Mouse (Mus musculus) right cerebral cortex, adult 18-20 months (tissue): ENCODE measurements around the gene Fam161a.

Source experiments
- DNase-seq: peaks from one replicate; pipeline ENCODE4 v3.0.0; 2022; ENCODE audit warnings: mixed read lengths

Gene Fam161a

DNA sequence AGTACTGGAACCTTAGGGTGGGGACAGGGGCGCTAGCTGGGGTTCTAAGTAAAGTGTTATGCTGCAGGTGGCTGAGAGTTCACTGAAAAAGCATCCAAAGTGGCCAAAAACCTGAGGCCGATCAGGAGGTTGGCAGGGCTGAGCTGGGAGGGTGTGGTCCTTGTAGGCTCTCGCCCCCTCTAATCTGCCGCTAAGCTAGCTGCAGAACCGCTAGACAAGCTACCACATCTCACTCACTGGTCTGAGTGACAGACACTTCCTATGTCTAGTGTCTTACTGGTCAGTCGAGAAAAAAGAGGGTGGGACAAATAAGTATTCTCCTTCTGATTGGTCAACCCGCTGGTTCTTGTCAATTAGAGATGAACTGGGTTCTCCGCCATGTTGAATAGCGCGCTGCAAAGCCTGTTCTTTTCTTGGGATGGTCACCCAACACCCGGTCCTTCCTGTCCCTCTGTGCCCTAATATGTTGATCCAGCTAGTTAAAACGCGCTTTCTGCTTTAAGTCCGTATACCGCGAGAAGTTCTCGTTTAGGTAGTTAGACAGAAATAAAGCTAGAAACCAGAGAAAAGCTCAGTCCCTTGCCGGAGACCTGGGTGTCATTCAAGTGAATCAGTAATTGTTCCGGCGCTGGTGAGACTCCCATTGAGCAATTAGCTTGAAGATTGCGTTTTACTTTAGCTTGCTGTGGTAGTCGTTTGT lies at the start of gene Fam161a:
Fam161a (plus strand) TSS at position 51 of the 700 bp plus-strand sequence.
- peak; percentile 87 for DNase-seq

DNA sequence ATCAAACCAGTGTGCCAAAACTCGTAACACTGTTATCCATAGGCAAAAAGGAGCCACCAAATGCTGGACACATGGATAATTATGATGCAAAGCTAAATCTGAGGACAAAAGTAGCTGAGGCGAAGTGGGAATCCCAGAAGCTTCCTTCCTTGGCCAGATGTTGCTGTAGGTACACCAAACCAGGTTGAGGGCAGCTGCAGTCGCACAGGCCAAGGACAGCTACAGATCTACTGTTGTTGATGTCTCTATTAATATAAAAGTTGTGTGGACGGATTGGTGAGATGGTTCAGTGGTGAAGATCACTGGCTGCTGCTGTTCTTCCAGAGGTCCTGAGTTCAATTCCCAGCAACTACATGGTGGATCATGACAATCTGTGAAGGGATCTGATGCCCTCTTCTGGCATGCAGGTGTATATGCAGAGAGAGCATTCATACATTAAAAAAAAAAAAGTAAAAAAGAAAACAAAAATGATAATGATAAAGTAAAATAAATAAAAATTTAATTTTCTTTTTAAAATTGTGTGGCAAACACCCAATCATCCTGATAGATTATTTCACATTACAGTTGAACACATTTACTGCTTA lies 49.4 kb upstream of the Fam161a start:
- DNase-seq: no peak

DNA sequence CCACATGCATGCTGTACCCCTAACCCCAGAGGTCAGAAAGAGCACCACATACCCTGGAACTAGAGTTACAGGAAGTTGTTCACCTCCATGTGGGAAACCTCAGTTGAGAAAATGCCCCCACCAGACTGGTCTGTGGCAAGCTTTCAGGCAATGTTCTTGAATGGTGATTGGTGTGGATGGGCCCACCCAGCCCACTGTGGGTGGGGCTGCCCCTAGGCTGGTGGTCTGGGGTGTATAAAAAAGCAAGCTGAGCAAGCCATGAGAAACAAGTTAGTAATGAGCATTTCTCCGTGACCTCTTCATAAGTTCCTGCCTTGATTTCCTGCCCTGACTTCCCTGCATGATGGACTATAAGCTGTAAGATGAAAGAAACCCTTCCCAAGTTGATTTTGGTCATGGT lies 45.2 kb upstream of the Fam161a start:
- no peak for DNase-seq

DNA sequence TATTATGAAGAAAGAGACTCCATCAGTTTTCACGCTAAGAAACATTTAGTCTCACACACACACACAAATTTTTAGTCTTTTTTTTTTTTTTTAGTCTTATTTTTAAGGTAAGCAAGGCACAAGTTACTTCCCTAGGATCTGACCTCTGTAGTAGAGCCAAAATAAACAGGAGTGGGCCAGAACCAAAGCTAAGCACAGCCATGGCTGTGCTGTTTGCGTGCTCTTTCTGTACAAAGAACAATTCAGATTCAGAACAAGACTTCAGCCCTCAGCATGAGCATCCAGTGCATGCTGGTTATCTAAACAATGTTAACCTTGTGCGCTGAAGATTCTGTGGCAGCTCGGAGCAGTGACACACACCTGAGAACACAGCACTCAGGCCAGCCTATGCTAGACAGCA lies 42.9 kb upstream of the Fam161a start:
- DNase-seq: no peak

DNA sequence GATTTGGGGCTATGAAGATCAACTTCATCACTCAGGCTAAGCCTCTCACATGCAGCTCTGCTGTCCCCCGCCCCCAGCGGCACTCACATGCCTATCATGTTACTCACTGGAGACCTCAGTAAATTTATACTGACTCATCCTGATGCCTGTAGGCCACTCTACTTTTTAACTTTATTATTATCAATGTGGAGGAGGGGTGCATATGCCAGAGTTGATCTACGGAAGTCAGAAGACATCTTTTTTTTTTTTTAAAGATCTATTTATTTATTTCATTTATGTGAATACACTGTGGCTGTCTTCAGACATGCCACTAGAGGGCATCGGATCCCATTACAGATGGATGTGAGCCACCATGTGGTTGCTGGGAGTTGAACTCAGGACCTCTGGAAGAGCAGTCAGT lies 41.8 kb upstream of the Fam161a start:
- no peak for DNase-seq

DNA sequence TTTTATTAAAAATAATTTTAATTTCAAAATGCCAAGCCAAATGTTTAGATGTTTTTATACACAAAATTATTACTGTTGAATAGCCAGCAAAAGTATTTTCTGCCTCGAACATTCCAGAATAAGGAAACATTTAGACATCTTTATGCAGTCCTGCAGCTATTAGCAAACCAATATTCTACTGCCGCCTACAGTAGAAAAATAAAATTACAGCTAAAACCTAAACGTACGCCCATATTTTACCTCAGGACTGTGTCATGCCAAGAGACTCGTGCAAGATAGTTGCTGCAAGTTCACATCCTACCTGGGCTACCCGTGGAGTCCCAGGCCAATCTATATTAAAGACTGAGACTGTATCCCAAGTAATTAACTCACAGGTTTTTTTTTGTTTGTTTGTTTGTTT lies 37.8 kb upstream of the Fam161a start:
- DNase-seq: no peak

DNA sequence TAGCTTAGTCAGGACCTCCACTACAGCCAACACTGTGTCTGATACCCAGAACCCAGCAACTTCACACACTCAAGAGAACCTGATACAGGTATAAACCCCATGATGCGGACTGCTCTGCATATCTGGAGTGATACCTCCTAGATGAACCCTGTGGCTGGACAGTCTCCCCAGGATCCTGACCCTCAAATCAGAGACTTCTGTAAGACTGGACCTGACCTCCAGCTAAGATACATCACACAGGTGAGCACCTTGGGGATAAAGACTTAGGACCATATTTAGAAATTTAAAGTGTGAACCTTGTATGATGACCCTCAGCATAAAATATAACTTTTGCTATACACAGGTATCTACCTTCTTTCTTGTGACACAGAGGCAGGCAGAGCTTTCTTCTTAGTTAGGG lies 36.8 kb upstream of the Fam161a start:
- no peak for DNase-seq

DNA sequence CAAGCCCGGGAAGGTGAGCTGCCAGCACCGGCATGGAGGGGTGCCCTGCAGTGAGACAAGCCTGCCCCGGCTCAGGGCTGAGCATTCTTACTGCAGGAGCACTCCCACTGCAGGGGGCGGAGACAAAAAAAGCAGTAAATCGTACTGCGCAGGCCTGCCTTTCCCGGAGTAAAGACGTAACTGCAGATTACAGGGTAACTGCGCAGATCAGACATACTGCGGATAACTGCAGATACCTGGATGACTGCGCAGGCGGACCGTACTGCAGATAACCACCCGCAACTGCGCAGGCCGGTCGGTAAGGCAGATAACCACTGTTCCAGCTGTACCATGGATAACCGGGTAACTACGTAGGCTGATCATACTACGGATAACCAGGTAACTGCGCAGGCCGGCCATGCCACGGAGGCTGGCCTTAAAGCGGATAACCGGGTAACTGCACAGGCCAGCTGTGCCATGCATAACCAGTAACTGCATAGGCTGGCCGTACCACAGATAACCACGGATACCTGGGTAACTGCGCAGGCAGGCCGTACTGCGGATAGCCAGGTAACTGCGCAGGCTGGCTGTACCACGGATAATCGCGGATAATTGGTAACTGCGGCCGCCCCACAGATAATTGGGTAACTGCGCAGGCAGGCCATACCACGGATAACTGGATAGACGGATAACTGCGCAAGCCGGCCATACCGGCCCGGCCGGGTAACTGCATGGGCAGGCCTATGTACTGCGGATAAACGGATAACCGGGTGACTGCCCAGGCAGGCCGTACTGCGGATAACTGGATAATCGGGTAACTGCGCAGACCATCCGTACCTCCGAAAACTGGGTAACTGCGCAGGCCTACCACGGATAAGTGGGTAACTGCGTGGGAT lies 35.3 kb upstream of the Fam161a start, which contains the start of gene Zrsr1:
Zrsr1 (plus strand) TSS at position 171 of the 875 bp plus-strand sequence.
- DNase-seq: peak; percentile 86

DNA sequence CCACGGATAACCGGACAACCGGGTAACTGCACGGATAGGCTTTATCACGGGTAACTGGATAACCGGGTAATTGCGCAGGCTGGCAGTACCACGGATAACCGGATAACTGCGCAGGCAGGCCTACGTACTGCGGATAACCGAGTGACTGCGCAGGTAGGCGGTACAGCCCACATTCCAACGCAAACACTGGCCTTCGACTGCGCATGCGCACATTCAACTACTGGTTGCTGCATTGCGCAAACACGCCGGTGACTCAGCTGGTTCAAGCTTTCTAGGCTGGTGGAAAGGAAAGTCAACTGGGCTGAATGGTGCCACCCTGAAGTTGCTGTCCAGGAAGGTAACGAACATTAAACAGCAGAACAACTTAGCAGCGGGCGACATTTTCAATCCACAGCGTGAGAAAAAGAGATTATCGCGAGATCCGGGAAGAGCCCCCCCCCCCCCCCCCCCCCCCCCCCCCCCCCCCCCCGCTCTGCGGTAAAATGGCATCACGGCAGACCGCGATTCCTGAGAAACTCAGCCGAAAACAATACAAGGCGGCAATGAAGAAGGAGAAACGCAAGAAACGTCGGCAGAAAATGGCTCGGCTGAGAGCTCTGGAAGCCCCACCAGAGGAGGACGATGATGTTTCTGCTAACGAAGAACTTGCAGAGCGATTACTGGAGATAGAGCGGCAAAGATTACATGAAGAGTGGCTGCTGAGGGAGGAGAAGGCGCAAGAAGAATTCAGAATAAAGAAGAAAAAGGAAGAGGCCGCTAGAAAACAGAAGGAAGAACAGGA lies 34.4 kb upstream of the Fam161a start:
- peak; percentile 88 for DNase-seq

DNA sequence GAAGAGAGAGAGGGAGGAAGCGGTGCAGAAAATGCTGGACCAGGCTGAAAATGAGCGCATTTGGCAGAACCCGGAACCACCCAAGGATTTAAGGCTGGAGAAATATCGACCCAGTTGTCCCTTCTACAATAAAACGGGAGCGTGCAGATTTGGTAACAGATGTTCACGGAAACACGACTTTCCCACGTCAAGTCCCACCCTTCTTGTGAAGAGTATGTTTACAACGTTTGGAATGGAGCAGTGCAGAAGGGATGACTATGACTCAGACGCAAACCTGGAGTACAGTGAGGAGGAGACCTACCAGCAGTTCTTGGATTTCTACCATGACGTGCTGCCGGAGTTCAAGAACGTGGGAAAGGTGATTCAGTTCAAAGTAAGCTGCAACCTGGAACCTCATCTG lies 33.7 kb upstream of the Fam161a start:
- peak; percentile 56 for DNase-seq

DNA sequence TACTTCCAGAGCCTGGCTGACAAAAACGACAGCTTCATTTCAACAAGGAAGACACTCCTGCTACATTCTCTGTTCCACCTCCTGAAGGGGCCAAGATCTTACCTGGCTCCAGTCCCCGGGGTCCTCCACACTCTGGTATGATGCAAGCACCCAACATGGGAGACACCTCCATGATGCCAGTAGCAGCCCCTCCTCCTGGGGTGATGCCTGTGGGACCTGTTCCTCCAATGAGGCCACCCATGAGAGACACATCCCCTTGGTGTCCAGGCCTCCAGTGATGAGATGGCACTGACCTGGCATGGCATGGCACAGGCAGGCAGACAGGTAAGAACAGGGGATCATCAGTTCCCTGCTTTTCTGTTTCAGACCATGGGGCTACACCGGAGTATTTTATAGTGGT lies 29.1 kb upstream of the Fam161a start:
- DNase-seq: no peak

DNA sequence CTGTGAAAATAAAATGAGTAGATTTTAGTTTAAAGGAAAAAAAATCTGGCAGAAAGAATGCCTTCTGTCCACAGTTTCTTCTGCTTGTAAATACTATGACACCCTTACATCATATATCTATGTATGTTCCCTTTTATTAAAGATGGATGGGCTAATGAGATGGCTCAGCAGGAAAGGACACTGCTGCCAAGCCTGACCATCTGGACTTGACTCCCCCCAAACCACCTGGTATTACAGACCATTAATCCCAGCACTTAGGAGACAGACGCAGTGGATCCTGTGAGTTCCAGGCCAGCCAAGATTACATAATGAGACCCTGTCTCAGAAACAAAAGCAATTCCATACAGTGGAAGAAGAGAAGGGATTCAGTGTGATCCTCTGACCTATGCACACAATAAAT lies 28.6 kb upstream of the Fam161a start:
- no peak for DNase-seq

DNA sequence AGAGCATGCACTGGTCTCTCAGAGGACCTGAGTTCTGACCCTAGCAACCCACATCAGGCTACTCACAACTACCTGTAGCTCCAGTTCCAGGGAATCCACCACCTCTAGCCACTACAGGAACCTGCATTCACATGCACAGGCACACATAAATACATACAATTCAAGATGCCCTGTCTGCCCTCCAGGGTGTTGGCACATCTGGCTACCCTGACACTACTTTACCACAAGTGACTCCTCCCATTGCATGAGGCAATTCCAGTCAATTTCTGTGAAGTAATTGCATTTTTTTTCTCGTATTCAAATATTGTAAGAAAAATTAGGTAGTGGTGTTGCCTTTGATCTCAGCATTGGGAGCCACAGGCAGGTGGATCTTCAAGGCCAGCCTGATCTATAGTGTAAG lies 28.1 kb upstream of the Fam161a start:
- no peak for DNase-seq

DNA sequence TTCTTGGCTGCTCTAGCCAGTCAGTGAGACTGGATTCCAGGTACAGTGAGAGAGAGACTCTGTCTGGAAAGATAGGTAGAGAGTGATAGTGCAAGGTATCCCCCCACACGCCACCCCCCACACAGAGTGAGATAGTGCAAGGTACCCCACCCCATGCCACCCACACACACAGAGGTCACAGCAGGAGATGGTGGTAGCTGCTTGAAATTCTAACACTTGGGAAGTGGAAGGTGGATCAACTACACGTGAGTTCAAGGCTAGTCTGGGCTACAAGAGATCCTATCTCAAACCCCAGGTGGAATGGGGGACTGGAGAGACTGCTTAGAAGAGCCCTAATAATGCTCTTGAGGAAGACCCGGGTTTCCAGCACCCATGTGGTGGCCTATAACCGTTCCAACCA lies 26.3 kb upstream of the Fam161a start:
- DNase-seq: no peak

DNA sequence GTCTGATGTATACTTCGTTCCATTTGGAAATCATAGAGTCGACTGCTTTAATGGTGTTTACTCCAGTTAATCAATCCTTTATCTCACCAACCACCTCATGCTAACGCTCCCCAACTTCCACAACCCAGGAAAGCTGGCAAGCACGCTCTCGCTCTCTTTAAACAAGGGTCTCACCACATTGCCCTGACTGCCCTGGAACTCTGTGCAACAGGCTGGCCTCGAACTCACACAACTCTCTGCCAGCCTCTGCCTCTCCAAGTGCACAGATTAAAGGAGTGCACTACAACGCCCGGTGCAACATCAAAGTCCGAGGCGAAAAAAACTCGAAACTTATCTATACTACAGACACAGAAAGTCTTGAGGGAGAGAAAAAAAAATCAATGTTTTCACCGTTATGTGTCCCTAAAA lies 25.8 kb upstream of the Fam161a start:
- DNase-seq: peak; percentile 15

DNA sequence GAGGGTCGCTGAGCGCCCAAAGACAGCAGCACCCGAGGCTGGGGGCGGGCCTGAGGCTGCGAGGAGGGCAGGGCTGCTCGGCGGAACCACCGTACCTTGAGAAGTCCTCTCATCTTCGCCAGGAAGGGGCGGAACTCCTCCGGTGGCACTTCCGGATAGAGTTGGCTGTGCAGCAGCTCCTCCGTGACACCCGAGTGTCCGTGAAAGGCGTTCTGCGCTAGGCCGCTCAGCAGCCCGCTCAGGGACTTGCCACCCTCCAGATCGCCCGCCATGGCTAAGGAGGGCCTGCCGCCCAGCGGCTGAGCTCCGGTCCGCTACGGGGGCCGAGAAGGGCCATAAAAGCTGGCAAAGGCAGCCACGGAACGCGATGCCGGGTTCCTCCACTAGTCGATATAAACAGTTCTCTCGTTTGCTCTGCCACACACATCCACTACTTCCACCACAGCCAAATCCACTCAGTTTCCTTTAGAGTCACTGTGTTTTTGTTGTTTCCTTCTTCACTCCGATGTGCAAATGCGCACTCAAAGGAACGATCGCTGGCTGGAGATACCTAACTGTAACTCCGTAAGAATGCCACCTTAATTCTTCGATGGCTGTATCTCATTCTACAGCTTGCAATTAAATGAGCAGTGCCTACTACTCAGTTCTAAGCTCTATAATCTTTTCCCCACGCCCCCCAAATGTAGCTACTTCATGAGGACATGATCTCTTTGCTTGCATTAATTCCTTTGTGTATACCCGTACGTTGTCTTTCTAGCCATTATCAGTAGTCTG lies 25.2 kb upstream of the Fam161a start, which contains the start of the genes Gm28048 and Commd1:
Gm28048 (minus strand) TSS at position 107 of the 774 bp plus-strand sequence.
Commd1 (minus strand) TSS at position 399 of the 774 bp plus-strand sequence.
- DNase-seq: peak; percentile 95

DNA sequence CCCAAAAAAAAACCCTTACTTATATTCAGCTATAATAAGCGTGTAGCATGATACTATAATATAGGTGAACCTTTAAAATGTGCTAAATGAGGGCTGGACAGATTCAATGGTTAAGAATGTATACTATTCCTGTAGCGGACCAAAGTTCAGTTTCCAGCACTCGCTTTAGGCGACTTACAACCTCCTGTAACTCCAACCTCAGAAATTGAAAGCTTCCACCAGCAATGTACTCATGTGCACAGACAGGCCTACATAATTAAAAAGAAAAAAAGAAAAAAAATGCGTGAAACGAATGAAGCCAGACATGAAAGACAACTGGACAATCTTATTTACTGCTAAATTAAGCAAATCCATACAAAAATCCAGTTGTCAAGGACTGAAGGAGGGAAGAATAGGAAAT lies 24.5 kb upstream of the Fam161a start:
- DNase-seq: no peak

DNA sequence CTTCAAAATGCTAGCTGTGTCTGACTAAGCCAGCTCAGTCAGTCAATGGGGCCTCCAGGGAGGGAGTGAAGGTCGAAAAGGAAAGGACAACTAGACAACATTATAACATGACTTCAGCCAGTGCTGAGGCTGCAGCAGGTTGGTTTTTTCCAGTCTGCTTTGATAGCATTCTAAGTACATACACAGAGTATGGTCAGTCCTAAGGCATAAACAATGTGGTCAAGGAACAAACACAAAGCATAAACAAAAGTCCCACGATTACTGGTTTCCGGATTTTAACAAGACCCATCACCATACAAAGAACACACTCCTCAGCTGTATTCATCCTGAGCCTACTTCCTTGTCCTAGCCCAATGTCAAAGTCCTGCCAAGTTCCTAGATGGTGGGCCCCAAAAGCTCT lies 21.8 kb upstream of the Fam161a start:
- no peak for DNase-seq

DNA sequence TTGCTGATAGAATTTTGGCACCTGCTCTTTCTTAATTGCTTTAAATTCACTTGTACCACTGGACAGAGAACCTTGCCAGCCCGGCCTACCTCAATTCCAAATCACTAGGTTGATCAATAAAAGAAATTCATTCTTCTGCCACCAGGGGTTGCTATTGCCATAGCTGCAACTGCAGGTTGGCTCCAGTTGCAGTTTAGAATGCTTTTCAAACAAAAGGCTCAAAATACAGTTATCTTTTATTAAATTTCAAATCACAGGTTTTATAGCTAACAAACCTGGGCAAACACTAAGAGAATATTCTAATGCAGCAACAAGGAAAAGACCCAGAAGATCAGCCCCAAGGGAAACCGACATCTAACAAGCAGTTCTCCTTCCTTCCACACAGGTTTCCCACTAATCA lies 20.0 kb upstream of the Fam161a start:
- DNase-seq: peak; percentile 55

DNA sequence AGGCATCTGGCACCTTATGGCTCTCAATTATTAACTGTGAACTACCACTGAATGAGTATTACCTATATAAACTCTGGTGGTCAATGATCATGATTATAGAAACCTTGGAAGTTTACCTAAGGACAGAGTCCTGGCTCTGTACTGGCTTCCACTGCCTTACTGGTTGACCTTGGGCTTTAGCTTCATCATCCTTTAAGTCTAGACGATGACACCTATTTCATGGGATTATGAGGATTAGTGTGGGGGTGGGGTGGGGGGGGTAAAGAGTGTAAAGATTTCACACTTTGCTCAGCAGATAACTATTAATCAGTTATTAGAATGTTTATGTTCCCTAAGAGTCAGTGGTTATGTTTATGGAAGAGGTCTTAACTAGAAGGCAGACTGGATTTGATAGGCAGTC lies 17.5 kb upstream of the Fam161a start:
- no peak for DNase-seq

DNA sequence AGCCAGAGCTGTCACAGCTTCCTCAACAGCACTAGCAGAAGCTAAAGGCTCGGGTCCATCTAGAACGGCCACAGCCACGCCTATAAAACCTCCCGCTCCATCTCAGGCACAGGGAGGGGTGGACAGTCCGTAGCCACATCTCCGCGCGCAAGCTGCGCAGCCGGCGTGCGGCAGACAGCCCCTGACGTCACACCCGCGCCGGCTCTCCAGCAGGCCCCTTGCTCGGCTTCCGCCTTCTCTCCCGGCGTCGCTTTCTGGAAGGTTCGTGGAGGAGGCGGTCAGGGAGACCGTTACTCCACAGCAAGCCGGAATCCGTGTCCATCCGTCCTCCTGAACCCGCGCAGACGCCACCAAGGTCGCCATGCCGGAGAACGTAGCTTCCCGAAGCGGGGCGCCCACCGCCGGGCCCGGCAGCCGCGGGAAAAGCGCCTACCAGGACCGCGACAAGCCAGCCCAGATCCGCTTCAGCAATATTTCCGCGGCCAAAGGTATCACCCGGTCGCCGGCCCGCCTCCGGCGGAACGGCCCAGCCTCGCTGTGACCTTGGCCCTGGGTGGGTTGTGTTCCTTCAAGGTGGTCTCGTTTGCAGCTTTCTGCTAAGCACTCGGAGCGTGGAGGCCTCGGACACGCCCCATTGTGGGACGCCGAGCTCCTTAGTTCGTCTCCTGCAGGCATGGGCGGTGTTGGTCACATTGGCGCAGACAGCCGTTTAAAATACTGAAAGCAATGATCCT lies 16.8 kb upstream of the Fam161a start, which contains the start of gene Cct4:
Cct4 (plus strand) TSS at position 127 of the 734 bp plus-strand sequence.
- DNase-seq: peak; percentile 94
